Mouse (Mus musculus): ENCODE results near the gene Gm8334.
"Not testable (repeated sequence)": the region's sequence is repeated elsewhere in the genome, so short reads cannot be mapped to it uniquely, and the experiment has no call there.

Gene Gm8334

GRCm38 (mm10) chrX:148615053-148615452 lies at the start of gene Gm8334:
Gm8334 (minus strand) TSS chrX:148615153.
- not testable (repeated sequence) for DNase-seq (ENCODE audit: low read depth)

GRCm38 (mm10) chrX:148663298-148663697 lies 48.3 kb upstream of the Gm8334 start, which contains the start of gene Gm15127:
Gm15127 (plus strand) TSS chrX:148663598.
- DNase-seq (ENCODE audit: low read depth), result not testable (repeated sequence)

All from fibroblast of lung, adult 2 months (primary cell).